Mouse (Mus musculus) gastrocnemius, adult 8-10 months (tissue): Measurements from ENCODE around the gene Pdap1. TPM values are rescaled to one million over a fixed set of nuclear protein-coding genes. Genes with fewer than 3 reads are reported as not detected.
"Not testable (repeated sequence)": the region's sequence is repeated elsewhere in the genome, so short reads cannot be mapped to it uniquely, and the experiment has no call there.

Experiments used
- DNase-seq, 2 experiments: peaks; one replicate each; pipeline ENCODE4 v3.0.0; 2022; ENCODE audit warnings: low spot score in 2 of 2
- total RNA-seq, 4 experiments: library from RNA; stranded (reverse); gene quantifications; 2 replicates each; pipeline ENCODE4 v1.2.4; 2022

Pdap1 gene
- total RNA-seq, 4 experiments from 2014 or later = 39.8 to 50.9 (median 45.1) TPM

DNA sequence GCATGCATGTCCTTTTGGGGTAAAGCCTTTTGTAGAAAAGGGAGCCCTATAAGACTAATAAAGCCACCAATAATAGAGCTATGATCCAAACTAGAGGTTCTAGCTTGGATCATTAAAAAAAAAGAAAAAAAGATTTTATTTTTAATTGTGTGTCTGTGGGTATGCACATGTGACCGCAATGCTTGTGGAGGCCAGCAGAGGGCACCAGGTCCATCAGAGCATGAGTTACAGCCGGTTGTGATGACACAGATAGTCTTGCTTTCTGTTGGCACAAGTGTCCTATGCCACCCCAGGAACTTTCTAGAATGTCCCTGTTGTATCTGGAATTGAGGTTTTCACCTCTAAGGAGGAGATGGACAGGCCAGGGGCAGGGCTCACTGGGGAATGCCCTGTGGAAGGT, 20.7 kb downstream of the Pdap1 start:
- no peak for DNase-seq

DNA sequence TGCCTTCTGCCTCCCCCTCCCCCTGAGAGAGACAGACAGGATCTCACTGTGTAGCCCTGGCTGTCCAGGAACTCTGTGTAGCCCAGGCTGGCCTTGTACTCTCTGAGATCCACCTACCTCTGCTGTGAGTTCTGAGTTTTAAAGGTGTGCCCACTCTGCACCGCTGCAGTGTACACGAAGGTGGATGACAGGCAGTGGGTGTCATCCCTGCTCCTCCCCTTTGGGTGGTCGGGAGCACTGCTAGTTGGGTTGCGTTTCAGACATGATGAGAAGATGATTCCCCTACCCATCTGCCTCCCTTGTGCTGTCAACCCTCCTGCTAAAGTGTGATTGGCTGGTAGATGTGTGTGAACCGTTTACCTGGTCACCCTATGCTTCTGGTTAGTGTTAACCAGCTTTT, 21.6 kb downstream of the Pdap1 start:
- no peak for DNase-seq

DNA sequence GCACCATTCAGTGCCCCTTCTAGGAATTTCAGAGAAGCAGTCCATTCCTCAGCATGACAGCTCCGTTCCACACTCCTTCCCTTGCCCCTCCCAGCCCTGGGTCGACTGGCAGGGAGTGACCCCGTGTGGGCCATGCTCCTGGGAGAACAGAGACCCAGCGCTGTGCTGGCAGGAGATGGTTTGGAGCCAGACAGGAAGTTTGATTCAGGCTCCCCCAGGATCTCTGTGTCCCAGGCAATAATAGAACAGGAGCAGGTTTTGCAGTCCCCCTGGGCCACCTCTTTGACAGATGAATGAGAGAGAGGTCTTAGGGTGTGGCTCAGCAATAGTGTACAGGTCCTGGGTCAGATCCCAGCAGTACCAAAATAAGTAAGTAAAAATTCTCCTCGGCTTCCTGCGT, 22.0 kb downstream of the Pdap1 start:
- no peak for DNase-seq

DNA sequence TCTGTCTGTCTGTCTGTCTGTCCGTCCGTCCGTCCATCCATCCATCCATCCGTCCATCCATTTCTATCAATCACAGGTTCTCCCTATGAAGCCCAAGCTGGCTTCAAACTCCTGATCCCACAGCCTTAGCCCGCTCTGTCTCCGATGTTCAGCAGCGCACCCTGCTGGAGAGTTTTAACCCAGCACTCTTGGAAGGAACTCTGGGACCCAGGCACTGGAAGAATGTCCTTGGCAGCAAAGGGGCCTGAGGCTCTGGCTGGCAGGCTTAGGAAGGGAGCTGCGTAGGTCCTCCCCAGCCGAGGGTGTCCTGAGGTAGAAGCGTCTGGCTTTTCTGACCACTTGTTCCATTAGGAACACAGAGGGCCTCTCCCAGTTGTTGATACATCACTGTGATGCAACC, 23.1 kb downstream of the Pdap1 start:
- DNase-seq = peak; percentile 49 to 53

DNA sequence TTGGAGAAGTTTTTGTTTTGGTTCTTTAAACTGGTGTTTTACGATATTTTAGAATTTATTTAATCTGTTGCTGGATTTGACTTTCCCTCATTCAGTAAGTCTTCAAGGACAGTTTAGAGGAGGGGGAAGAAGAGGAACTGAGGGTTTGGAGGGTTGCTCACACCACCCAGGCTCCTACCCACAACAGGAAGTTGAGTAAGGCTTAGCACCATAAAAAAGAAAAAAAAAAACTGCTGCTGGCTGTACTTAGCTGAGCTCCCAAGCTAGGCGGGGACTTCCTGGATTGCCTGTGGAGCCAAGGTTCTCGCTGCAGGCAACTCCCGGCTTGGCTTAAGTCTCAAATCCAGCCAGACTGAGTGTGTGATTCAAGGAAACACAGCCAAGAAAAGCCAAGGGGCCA, 23.7 kb downstream of the Pdap1 start:
- DNase-seq = peak; percentile 36 to 57

DNA sequence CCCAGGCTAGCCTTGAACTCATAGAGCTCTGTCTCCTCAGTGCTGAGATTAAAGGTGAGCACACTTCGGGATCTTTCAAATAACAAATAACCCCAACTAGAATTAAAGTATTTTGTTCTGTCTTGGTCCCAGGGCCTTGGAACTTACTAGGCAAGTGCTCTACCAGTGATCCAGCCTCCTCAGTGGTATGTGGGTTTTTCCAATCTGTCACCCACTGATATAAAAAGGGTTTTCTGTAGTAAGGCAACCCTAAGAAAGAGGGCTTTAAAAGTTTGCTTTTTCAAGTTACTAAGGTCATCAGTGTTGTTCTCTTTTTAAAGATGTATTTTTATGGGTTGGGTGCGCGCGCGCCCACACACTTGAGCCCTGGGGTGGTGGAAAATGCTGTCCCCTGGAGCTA, 24.3 kb downstream of the Pdap1 start:
- DNase-seq = no peak

DNA sequence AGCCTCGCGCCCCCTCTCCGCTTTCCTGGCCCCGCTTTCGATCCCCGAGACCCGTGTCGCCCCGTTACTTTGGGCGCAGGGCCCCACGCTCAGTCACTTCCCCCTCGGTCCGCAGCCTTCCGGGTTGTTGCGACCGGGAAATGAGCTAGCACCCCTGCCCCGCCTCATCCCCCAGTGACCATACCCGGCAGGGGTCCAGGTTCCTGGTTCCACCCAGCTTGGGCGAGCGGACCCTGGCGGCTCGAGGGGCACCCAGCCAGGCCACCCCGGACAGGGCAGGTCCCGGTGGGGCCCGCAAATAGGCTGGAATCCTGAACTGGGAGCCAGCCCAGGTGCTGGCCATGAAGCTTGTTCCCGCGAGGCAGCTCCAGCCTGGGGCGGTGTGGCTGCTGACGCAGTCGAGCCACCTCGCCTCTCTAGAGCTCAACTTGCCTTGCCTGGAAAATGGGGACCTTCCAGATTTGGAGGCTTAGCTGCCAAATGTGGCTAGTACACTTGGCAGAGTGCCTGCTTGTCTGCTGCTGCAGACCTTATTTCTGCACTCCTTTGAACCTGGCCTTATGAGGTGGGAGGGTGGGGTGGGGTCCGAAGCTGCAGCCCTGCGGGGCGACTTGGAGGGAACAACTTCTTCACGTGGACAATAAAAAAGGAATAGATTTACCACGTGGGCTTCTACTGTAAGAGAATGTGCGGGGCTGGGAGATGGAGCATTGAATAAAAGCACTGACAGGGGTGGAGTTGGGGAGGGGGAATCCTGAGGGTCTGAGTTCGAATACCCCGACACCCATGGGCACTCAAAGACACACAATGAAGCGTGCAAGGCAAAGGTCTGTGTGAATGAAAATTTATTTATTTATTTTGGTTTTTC, 25.2 kb downstream of the Pdap1 start:
- DNase-seq = peak; percentile 31 to 63

DNA sequence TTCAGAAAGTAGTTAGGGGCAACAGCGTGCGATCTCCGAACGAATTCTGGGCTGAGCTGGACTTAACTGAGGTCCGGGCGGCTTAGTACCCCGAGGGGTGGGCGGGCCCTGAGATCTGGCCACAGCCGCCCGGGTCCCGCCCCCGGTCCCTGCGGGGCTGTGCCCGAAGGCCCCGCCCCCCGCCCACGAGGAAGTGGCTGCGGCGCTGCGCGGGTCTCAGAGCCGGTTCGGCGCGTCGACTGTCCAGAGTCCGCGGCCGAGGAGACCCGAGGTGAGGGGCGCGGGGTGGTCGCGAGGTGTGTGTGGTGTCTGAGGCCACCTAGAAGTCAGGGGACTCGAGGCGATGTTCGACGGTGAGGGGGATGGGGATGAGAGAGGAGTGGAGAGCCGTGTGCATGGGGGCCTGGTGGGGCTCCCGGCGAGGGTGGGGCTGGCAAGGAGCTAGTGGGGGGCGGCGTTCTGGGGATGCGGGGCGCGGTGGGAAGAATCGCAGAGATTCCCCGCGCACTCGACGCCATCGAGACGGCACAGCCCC, 25.9 kb downstream of the Pdap1 start, which contains the start of gene Arpc1b:
Gene Arpc1b, plus strand, starts transcription at position 145 of the 535 bp plus-strand sequence.
- DNase-seq = peak; percentile 38 to 57

DNA sequence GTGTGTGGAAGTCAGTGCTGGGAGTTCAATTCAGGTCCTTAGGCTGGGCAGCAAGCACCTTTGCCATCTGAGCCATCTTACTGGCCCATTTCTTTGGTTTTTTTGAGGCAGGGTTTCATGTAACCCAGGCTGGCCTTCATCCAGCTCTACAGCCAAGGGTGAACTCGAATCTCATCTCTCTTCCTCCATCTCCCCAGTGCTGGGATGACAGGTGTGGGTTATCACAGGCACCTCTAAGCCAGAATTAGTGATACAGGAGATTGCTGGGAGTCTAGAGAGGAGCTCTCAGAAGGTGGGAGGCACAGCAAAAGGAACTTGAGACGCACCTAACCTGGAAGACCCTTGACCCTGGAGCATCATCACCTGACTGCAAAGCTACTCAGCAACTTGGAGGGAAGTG, 26.6 kb downstream of the Pdap1 start:
- no peak for DNase-seq

DNA sequence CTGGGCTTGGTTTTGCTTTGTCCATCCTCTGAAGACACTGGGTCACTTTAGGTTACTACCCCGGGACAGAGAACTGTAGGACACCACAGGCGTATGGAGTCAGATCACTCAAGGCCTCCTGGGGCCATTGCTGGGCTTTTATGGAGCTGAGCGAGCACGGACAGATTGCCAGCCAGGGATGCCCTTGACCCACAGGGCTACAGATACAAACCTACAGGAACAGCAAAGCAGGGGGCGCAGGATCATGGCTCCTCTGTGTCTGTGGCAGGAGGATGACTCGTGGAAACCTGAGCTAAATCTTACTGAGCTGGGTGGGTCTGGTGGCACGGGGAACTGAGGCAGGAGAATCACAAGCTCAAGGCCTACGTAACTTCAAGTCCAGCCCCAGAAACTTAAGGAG, 27.5 kb downstream of the Pdap1 start:
- no peak for DNase-seq

DNA sequence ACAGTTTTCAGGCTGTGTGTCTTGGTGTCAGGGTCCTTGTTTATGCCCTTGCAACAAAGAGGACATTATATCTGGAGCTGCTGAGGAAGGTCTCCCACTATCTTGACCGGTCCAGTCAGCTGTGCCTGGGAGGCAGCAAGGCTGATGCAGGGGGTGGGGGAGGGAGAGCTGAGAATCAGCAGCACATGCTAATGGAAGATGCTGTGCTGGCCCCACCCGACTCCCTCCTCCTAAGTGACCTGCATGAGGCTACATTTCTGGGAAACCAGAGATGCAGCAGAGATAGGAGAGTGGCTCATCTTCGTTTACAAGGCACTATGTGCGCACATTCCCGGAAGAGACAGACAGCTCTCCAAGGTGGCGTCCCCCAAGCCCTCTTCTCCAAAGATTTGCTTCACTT, 29.6 kb downstream of the Pdap1 start:
- DNase-seq = no peak

DNA sequence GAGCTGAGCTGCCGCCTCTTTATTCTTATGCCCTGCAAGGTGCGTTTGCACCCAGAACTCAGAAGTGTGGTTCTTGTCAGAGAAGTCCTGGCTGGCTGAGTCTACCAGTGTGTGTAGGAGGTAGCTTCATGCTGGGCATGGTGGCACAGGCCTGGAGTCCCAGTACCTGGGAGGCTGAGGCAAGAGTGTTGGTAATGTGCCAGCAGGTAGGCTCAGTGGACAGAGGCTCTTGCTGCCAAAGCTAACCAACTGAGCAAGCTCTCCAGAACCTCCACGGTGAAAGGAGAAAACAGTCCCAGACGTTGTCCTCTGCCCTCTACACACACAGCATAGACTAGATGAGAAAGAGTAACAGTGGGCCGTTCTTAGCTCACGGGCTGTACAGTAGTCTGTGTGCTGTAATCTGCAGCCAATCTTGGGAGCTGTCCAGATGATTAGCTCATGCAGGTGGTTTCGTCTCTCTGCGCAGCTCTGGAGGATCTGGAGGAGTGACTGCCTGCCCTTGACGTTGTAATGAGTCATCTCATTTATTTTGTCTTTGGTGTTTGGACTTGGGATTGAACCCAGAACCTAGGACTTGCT, 34.3 kb downstream of the Pdap1 start:
- no peak for DNase-seq

DNA sequence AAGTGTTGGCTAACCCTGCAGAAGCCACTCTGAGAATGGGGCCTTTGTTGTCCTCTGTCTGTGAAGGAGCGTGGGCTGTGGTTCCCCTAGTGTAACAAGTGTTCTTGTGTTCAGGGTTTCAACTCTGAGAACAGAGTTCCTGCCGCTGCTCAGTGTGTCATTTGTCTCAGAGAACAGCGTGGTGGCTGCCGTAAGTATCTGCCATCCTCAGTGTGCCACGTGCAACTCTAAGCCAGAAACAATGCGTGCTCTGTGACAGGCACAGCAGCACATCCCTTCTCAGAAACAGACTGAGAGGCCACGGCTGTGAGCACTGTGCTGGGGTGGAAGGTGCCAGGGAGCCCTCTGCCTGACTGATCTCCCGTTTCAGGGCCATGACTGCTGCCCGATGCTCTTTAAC, 35.7 kb downstream of the Pdap1 start:
- no peak for DNase-seq

DNA sequence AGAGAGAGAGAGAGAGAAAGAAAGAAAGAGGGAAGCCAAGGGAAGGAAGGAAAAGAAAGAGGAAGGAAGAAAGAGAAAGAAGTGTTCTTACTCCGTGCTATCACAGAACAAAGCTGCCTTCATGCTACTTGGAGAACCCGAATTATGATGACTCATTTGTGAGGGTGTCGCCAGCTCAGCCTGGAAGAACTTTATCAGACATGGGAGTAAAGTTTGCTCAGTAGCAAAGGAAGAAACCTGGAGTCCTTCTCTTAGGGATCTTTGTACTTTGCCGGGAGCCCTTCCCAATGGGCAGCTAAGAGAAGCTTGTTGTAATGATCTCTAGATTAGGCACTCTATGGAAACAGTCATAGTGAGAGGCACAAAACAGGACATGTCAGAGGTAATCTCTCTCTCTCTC, 37.3 kb downstream of the Pdap1 start:
- no peak for DNase-seq

DNA sequence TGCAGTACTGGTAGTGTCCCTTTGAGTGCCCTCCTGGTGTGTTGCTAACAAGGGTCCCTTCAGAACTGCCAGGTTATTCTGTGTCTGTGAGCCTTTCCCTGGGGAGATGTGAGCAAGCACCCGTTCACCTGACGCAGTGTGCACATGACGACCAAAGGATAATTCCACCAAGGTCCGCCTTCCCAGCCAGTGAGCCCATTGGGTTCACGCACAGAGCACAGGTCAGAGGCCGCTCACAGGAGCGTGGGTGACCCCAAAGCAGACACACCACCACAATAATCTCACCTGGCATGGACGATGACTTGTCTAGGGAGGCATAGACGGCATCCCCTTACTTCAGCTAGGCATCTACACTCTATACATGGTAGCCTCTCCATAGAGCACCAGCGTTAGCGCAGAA, 38.6 kb downstream of the Pdap1 start:
- not testable (repeated sequence) for DNase-seq

DNA sequence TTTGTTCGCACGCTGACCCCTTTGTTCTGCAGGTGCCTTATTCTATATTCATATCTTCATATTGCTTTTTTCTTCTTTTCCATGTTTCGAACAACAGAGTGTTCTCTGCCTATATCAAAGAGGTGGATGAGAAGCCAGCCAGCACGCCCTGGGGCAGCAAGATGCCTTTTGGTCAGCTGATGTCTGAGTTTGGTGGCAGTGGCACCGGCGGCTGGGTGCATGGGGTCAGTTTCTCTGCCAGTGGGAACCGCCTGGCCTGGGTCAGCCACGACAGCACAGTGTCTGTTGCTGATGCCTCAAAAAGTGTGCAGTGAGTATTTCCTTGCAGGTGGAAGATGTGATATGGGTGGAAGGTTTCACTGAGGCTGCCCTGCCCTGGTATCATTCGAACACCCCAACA, 39.1 kb downstream of the Pdap1 start:
- DNase-seq = no peak

DNA sequence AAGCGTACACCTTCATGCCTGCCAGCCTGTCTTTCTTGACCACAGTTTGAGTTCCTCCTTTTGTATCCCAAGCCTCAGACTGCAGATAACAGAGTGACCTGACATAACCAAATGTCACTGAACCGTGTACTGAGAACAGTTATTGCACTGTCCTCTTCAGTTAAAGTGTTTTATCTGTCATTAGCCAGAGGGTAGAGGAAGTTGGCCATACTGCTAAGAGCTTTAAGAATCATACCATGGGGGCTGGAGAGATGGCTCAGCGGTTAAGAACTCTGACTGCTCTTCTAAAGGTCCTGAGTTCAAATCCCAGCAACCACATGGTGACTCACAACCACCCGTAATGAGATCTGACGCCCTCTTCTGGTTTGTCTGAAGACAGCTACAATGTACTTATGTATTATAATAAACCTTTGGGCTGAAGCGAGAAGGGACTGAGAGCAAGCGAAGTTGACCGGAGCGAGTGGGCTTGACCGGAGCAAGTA, 41.7 kb downstream of the Pdap1 start:
- DNase-seq = no peak

DNA sequence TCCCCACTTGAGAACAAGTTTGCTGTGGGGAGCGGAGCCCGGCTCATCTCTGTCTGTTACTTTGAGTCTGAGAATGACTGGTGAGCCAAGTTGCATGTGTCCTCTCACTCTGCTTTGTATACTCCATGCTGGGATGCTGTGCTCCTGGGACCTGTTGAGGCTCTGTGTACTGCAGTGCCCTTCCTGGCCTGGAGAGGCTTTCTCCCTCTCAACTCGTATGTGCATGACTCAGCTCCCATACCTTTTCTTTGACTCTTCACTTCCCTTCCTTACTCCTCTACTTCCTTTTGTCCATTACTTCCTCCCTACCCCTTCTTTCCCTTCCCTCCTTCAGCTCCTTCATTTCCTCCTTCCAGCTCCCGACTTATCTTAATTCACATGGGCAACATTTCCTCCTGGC, 43.8 kb downstream of the Pdap1 start:
- DNase-seq = no peak

DNA sequence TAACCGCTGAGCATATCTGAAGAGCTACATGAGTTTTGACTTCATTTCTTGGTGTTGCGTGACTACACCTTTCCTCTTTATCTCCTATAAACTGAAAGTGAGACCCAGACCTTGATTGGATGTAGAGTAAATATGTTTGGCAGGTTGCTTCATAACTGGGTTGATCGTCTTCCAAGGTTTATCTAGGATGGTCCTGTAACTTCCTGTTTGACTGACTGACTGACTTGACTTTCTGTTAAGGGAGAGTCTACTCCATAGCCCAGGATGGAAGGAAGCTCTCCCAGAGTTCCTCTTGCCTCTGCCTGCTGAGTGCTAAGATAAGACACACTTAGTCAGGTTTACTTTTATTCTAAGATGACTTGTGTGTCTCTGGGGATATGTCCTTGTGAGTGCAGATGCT, 50.2 kb downstream of the Pdap1 start:
- DNase-seq = no peak

DNA sequence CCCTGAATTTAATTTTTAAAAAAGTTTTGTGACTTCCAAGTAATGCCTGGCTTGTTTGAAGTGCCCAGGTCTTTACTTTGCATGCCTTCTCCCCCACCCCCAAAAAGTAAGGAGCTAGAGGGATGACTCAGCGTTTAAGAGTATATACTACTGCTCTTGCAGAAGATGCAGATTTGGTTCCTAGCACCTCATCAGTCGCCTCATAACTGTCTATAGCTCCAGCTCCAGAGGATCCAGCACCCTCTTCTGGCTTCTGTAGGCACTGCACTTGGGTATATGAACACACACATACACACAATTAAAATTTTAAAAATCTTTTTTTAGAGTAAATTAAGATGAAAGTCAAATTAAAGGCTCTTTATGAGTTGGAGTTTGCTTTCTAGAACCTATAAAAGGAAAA, 51.9 kb downstream of the Pdap1 start:
- no peak for DNase-seq

DNA sequence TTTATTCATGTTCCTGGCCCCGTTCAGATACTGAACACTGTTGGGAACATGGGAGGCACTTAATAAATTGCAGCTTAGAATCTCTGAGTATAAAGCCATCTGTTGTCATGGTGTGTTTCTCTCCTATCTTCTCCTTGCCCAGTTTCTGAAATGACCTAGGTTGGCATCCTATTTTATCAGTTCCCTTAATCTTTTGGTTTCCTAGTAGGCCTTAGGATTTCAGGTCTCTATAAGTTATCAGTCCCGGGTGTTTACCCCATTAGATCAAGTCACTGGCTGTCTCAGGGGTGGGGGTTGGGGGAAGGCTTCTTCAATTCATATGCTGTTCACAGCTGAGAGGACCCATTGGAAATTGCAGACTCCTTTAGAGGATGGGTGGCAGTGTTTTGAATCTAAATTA, 55.2 kb downstream of the Pdap1 start:
- DNase-seq = no peak

DNA sequence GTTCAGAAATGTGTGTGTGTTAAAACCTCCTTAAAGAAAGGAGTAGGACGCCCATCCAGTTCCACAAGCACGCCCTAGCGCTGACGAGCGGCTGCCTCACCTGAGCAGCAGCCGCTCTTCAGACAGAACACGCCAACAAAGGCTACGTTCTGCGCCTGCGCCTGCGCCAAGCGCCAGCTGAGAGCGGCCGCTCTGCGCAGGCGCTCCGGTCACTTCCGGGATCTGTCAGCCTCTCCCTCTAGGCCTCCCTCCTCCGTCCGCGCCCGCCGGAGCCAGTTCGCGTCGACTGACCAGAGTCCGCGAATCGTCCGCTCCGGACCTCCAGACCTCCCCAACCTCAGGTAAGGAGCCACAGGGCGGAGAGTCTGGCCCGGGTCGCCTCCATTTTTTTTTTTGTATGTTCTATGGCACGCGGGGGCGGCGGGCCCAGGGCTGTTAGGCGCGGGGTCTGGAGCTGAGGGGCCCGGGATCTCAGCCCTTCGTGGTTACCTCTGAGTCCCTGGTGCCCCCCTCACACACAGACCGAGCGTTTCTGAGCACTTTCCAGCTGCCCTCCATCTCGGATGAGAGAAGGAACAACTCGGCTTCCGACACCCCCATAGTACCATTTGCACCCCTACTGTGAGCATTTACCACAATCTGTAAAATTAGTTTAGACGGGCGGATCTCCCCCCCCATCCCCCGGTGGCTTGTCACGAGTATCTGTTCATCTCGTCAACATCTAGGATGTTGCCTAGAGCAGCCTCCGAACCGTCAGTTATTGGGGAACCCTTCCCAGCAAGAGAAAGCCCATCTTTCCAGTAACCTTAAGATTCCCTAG, 56.2 kb downstream of the Pdap1 start, which contains the start of the genes Arpc1a and Kpna7:
Gene Arpc1a, plus strand, starts transcription at position 199 of the 820 bp plus-strand sequence.
Gene Kpna7, minus strand, starts transcription at position 399 of the 820 bp plus-strand sequence.
- peak; percentile 78 to 87 for DNase-seq
